Mouse (Mus musculus): ENCODE data around the gene Caskin2.

Gene Caskin2

GRCm38 (mm10) chr11:115831518-115831917 lies 18.1 kb upstream of the Caskin2 start:
- no peak for DNase-seq (ENCODE audit: low read depth, low spot score)

- DNase-seq (ENCODE audit: low read depth, low spot score), result no peak
Measured at GRCm38 (mm10) chr11:115830550-115831325, 17.3 kb upstream of the Caskin2 start.

- DNase-seq (ENCODE audit: low read depth, low spot score), result no peak
Measured at GRCm38 (mm10) chr11:115829036-115829435, 15.6 kb upstream of the Caskin2 start.

DNA sequence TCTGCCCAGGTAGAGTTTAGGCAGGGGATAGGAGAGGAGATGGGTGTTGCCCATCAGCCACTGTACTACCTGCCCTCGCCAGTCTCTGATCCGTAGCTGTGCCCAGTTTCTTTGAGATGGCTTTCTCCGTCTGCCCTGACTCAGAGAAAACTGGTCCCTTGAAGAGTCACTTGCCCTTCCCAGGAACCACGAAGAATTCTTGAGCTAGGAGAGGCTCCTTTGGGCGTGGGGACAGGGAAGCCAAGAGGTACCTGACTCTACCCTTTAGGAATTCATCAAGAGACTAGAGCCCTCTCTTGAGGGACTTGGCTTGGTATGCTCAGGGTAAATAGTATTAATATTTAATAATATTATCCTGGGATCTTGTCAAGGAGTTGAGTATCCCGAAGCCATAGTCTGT lies 14.2 kb upstream of the Caskin2 start:
- DNase-seq (ENCODE audit: low read depth, low spot score), result no peak

GRCm38 (mm10) chr11:115826487-115826886 lies 13.0 kb upstream of the Caskin2 start:
- no peak for DNase-seq (ENCODE audit: low read depth, low spot score)

DNA sequence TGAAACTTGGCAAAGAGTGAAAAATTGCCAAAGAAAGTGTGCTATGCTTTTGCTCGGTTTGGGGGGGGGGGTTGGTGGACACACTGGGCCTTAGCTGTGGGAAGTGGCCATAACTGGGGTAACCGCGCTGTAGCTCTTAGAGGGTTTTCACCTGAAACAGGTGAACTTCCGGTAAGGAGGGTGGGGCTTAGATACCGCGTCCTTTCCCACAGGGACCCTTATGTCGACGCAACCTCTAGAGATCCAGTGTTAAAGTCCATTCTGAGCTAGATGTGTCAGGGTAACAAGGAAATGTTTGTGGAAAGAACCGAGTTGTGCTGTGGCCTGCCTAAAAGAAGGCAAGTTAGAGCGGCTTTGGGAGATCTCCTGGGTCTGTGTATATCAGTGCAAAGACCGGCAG lies 11.4 kb upstream of the Caskin2 start:
- no peak for DNase-seq (ENCODE audit: low read depth, low spot score)

DNA sequence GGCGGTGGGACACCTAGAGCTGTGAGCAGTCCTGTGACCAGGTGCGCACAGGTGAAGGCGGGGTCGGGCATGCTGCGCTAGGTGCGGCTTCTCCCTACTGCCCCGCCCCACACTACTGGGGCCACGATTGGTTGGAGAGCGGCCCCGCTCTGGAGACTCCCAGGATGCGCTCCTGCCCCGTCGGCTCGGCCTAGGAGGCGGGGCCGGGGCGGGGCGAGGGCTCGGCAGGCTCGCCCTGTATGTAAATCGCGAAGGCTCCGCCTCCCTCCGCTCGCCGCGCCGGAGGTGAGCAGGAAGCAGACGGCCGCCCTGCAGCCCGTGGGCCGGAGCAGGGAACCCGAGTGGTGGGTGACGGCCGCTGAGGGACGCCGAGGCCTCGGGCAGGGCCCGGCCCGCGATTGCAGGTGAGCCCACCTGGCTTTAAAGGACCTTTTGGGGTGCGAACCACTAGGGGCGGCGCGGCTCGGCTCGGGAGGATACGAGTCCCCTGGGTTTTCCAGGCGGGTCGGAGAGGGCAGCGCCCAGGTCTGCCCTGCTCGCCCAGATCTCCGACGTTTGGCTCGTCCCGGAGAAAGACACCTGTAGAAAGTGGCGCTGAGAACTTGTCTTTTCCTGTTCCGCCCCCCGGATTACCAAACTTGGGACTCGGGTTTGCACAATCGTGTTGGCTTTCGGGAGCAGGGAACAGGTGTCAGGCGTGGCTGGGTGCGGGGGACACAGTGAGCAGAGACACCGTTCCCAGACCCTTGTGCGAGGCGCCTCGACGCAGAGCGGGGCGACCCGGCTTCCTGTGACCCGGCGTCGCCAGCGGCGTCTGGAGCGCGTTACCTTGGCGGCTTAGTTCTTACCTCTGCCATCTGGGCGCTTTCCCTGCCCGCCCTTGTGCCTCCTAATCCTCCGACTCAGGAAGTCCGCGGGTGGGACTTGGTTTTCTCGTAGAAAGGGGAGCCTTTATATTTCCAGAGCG lies 10.6 kb upstream of the Caskin2 start, which contains the start of gene Llgl2:
Gene Llgl2 (plus strand): TSS at position 276 of the 967 bp plus-strand sequence.
- no peak for DNase-seq (ENCODE audit: low read depth, low spot score)

- DNase-seq (ENCODE audit: low read depth, low spot score), result no peak
Measured at GRCm38 (mm10) chr11:115821001-115821400, 7.6 kb upstream of the Caskin2 start.

DNA sequence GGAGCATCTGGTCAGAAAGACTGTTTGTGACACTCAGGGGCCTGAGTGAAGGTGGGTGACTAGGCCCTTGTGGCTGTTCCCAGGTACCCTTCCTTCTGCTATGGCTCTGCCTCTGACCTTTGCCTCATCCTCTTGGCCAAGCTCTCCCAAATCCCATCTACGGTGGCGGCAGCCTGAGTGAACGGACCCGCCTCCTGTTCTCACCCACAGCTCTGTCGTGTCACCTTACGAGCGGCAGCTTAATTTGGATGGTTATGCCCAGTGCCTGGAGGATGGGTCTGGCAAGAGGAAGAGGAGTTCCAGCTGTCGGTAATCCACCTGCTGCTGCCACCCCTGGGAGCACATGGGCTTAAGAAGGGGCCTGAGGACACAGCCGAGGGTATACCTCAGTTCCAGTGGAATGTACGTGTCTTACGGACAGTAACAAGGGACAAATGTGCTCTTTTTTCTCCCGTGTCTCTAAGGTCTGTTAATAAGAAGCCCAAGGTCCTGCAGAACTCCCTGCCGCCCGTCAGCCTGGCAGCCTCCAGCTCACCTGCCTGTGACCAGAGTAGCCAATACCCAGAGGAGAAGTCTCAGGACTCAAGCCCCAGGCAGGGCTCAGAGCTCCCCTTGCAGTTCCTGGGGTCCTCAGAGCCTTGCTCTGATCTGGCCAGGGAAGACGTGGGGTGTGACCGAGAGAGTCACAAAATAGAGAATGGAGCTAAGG lies 6.6 kb upstream of the Caskin2 start:
- DNase-seq (ENCODE audit: low read depth, low spot score), result no peak

GRCm38 (mm10) chr11:115817331-115817730 lies 3.9 kb upstream of the Caskin2 start:
- DNase-seq (ENCODE audit: low read depth, low spot score), result no peak

- DNase-seq (ENCODE audit: low read depth, low spot score), result no peak
Measured at GRCm38 (mm10) chr11:115814605-115815450, 1.4 kb upstream of the Caskin2 start, which contains the start of gene Tsen54. Tsen54 (plus strand) TSS chr11:115814724.

GRCm38 (mm10) chr11:115812533-115813420 lies 662 bp downstream of the Caskin2 start:
- DNase-seq (ENCODE audit: low read depth, low spot score), result no peak

- no peak for DNase-seq (ENCODE audit: low read depth, low spot score)
Measured at GRCm38 (mm10) chr11:115812095-115812494, 1.3 kb downstream of the Caskin2 start.

- DNase-seq (ENCODE audit: low read depth, low spot score), result no peak
Measured at GRCm38 (mm10) chr11:115811381-115812093, 1.9 kb downstream of the Caskin2 start.

GRCm38 (mm10) chr11:115810377-115810776 lies 3.1 kb downstream of the Caskin2 start:
- DNase-seq (ENCODE audit: low read depth, low spot score), result no peak

GRCm38 (mm10) chr11:115809311-115809781 lies 4.1 kb downstream of the Caskin2 start:
- no peak for DNase-seq (ENCODE audit: low read depth, low spot score)

GRCm38 (mm10) chr11:115808696-115809310 lies 4.6 kb downstream of the Caskin2 start:
- DNase-seq (ENCODE audit: low read depth, low spot score), result no peak

DNA sequence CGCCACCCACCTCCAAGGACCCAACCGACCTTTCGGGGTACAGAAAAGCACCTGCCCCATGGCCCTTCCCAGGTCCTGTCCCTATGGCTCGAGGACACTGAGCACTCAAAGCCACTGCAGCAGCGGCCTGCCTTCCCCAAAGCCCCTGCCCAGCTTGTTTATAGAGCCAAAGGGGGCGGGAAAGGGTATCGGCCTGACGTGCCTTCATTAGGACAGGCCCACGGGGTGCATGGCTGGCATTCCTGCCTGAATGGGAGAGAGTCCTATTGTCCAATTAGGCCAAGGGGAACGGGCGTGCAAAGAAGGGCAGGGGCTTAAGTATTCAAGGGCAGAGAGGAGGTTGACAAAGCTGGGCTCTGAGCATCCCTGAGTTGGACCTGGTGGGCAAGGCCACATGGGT lies 5.5 kb downstream of the Caskin2 start:
- no peak for DNase-seq (ENCODE audit: low read depth, low spot score)

GRCm38 (mm10) chr11:115807306-115807705 lies 6.1 kb downstream of the Caskin2 start:
- DNase-seq (ENCODE audit: low read depth, low spot score), result no peak

All from brain, embryonic 18.5 days (tissue).